Mouse (Mus musculus): ENCODE measurements around the gene Gltp. TPM values are rescaled to one million over a fixed set of nuclear protein-coding genes. Genes with fewer than 3 reads are reported as not detected.

Gene Gltp
- polyA plus RNA-seq, 1 experiment, result not detected

DNA sequence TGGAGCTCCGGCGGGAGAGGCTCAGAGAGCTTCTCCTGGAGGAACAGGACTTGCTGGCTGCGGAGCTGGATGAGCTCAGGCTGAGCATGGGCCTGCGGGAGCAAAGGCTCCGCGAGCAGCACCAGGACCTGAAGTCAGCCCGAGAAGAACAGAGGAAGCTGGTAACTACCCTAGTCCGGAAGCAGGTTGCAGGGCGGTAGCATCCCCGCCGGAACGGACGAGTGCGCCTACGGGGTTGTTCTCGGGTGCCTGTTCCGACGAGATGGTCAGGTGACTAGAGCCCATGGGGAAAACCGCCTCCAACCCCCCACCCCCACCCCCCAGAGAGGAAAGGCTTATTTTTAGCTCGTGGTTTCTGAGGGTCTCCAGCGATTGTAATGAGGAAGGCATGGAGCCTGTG is 18.6 kb upstream of the Gltp start:
- Histone ChIP-seq H3K4me1 (ENCODE audit: control insufficient read depth, insufficient read depth, low read length) (peaks cover 5% of the 10 kb centered on the region), H3K4me3 (ENCODE audit: insufficient read depth, low read depth, low read length) (no peak overlapping the region), H3K27ac (ENCODE audit: insufficient read depth, low read depth, low read length) (no peak overlapping the region)
- no peak for TF ChIP-seq CTCF (IDR thresholded peaks at IDR 0.05; ENCODE audit: insufficient read depth, low read depth, low read length)
- 93% methylated on average over 21 of the region's 21 CpGs for WGBS

DNA sequence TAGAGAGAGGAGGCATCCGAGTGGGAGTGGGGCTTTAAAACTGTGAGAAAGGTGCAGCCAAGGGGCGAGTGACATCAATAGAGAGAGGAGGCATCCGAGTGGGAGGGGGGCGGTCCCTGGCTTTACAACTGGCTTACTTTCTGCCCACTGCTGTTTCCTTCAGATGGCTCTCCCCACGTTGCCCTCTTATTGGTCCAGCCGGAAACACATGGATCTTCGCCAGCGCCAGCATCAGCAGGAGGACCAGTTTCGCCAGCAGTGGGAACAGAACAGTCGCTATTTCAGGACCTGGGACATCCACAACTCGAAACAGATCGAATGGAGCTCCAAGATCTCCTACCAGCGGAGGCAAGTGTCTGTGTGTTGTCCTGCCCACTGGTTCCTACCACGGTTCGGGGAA is 17.7 kb upstream of the Gltp start:
- TF ChIP-seq POLR2A (IDR thresholded peaks at IDR 0.05; ENCODE audit: insufficient read depth, low read depth, low read length) (no peak), CTCF (IDR thresholded peaks at IDR 0.05; ENCODE audit: insufficient read depth, low read depth, low read length) (no peak)
- Histone ChIP-seq H3K4me1 (ENCODE audit: control insufficient read depth, insufficient read depth, low read length) (peaks cover 5% of the 10 kb centered on the region), H3K4me3 (ENCODE audit: insufficient read depth, low read depth, low read length) (peak overlapping the region; percentile 65), H3K27ac (ENCODE audit: insufficient read depth, low read depth, low read length) (no peak overlapping the region)
- WGBS, result 34% methylated on average over 15 of the region's 15 CpGs

GRCm38 (mm10) chr5:114707265-114708068 is 16.7 kb upstream of the Gltp start, which contains the start of gene Tchp:
Tchp (plus strand) TSS chr5:114707760.
- Histone ChIP-seq H3K4me3 (ENCODE audit: insufficient read depth, low read depth, low read length) (peak within 1 kb of the TSS; percentile 65), H3K4me1 (ENCODE audit: control insufficient read depth, insufficient read depth, low read length) (peaks cover 5% of the 10 kb centered on the region), H3K27ac (ENCODE audit: insufficient read depth, low read depth, low read length) (no peak within 1 kb of the TSS)
- WGBS, result 4% methylated on average over 49 of the region's 49 CpGs
- TF ChIP-seq POLR2A (IDR thresholded peaks at IDR 0.05; ENCODE audit: insufficient read depth, low read depth, low read length) (peak; percentile 56), CTCF (IDR thresholded peaks at IDR 0.05; ENCODE audit: insufficient read depth, low read depth, low read length) (peak; percentile 73)

- Histone ChIP-seq H3K4me3 (ENCODE audit: insufficient read depth, low read depth, low read length) (no peak overlapping the region), H3K27ac (ENCODE audit: insufficient read depth, low read depth, low read length) (no peak overlapping the region), H3K4me1 (ENCODE audit: control insufficient read depth, insufficient read depth, low read length) (no peaks in the 10 kb centered on the region)
- WGBS, result 66% methylated on average over 14 of the region's 14 CpGs
- no peak for TF ChIP-seq POLR2A (IDR thresholded peaks at IDR 0.05; ENCODE audit: insufficient read depth, low read depth, low read length)
- TF ChIP-seq CTCF (IDR thresholded peaks at IDR 0.05; ENCODE audit: insufficient read depth, low read depth, low read length), result no peak
Measured at GRCm38 (mm10) chr5:114702403-114703392, 11.9 kb upstream of the Gltp start.

GRCm38 (mm10) chr5:114699015-114699414 is 8.2 kb upstream of the Gltp start:
- no peak overlapping the region for H3K4me3 ChIP-seq (ENCODE audit: insufficient read depth, low read depth, low read length)
- H3K27ac ChIP-seq (ENCODE audit: insufficient read depth, low read depth, low read length), result no peak overlapping the region
- 61% methylated on average over 7 of the region's 7 CpGs for WGBS
- H3K4me1 ChIP-seq (ENCODE audit: control insufficient read depth, insufficient read depth, low read length), result no peaks in the 10 kb centered on the region
- TF ChIP-seq CTCF (IDR thresholded peaks at IDR 0.05; ENCODE audit: insufficient read depth, low read depth, low read length), result no peak
- no peak for TF ChIP-seq POLR2A (IDR thresholded peaks at IDR 0.05; ENCODE audit: insufficient read depth, low read depth, low read length)

DNA sequence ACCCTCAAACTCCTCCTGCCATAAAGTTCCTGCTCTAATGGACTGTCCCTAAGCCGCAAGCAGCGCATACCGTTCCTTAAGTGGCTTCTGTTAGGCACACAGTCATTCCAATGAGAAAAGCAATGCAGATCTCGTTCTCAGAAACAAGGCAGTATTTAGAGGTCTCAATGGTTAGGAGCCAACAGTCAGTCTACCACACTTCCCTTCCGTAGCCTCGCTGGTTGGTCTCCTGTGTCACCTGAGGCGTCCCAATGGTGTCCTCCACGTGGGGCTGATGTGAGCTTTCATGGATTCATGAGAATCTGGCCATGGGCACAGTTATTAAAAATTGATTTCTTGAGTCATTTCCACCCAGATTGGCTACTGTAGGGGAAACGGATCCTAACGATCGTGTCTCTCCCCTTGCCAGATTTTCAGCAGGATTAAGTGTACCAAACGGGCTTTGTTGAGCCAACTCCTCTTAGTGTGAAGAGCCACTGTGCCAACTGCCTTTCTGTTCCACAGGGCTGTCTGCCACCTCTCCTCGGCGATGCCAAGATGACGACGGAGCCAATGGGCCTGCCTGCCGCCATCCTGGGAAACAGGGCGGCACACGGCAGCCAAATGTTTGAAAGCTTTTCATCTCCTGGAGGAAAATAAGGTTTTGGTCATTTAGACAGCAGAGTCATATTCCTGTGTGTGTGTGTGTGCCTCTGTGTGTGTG is 7.4 kb upstream of the Gltp start:
- TF ChIP-seq POLR2A (IDR thresholded peaks at IDR 0.05; ENCODE audit: insufficient read depth, low read depth, low read length) (no peak), CTCF (IDR thresholded peaks at IDR 0.05; ENCODE audit: insufficient read depth, low read depth, low read length) (no peak)
- WGBS, result 48% methylated on average over 19 of the region's 19 CpGs
- H3K4me3 ChIP-seq (ENCODE audit: insufficient read depth, low read depth, low read length), result no peak overlapping the region
- H3K4me1 ChIP-seq (ENCODE audit: control insufficient read depth, insufficient read depth, low read length), result no peaks in the 10 kb centered on the region
- H3K27ac ChIP-seq (ENCODE audit: insufficient read depth, low read depth, low read length), result no peak overlapping the region

GRCm38 (mm10) chr5:114696939-114697338 is 6.2 kb upstream of the Gltp start:
- H3K4me3 ChIP-seq (ENCODE audit: insufficient read depth, low read depth, low read length), result no peak overlapping the region
- H3K27ac ChIP-seq (ENCODE audit: insufficient read depth, low read depth, low read length), result no peak overlapping the region
- TF ChIP-seq POLR2A (IDR thresholded peaks at IDR 0.05; ENCODE audit: insufficient read depth, low read depth, low read length), result no peak
- no peak for TF ChIP-seq CTCF (IDR thresholded peaks at IDR 0.05; ENCODE audit: insufficient read depth, low read depth, low read length)
- 88% methylated on average over 17 of the region's 17 CpGs for WGBS
- H3K4me1 ChIP-seq (ENCODE audit: control insufficient read depth, insufficient read depth, low read length), result no peaks in the 10 kb centered on the region

DNA sequence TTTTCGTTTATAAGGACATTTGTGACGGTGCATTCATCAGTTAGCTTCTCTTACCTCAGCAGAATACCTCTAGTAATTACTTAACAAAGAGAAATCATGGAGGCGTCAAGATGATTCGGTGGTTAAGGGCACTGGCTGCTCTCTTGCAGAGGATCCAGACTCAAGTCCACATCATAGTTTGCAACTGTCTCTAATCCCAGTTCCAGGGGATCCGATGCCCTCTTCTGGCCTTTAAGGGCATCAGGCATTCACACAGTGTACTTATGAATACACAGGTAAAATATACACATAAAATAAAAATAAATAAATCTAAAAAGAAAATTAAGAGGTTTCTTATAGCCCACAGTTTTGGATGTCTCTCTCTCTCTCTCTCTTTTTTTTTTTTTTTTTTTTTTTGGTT is 5.0 kb upstream of the Gltp start:
- Histone ChIP-seq H3K27ac (ENCODE audit: insufficient read depth, low read depth, low read length) (no peak overlapping the region), H3K4me1 (ENCODE audit: control insufficient read depth, insufficient read depth, low read length) (peaks cover 3% of the 10 kb centered on the region; the same call in 1 of the 2 replicates), H3K4me3 (ENCODE audit: insufficient read depth, low read depth, low read length) (no peak overlapping the region)
- no peak for TF ChIP-seq POLR2A (IDR thresholded peaks at IDR 0.05; ENCODE audit: insufficient read depth, low read depth, low read length)
- TF ChIP-seq CTCF (IDR thresholded peaks at IDR 0.05; ENCODE audit: insufficient read depth, low read depth, low read length), result no peak
- 62% methylated on average over 5 of the region's 5 CpGs for WGBS

Measured in olfactory bulb, adult 2 months (tissue).